Mouse (Mus musculus): ENCODE measurements around the gene Arid5b.

DNA sequence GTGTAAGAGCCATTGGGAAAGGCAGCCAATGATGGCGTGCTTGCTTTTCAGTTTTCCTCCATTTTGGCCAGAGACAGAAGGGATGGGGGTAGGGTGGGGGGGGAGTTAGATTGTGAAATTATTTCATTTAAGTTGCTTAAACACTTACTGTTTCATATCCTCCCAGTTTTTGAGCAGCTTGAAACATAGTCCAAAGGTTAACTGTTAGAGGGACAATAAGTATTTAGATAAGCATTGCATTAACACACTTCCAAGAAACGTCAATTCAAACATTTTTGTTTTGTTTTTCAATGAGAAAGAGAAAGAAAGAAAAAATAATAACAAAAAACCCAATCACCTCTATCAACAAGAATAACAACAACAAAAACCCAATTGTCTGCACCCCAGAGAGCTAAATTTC is 152.0 kb downstream of the Arid5b start:
- TF ChIP-seq POLR2A (IDR thresholded peaks at IDR 0.05; ENCODE audit: borderline replicate concordance, control insufficient read depth, low read depth, low read length) (no peak), CTCF (IDR thresholded peaks at IDR 0.05; ENCODE audit: control insufficient read depth, insufficient read depth, low read length) (no peak)
